Comparison of ENCODE assay signal across 24 mouse cellular contexts in genomic region chr8:40124402-40124801, GRCm38 (mm10).
A peak's percentile ranks its signal among the peaks of the same experiment; 100 is the strongest.
DNase-seq lines count a peak whose midpoint lies in the region; ATAC-seq and TF ChIP-seq lines count a peak whose summit lies in the region.
"Had no signal": no experiment of that assay in that cellular context is flagged by ENCODE, and none has a peak within 500 bp of the region (broad histone marks: within the 10 kb centered on the region; RNA-seq: fewer than 3 reads in every experiment).

No protein-coding gene starts in this region.

- H3K27ac ChIP-seq in heart, embryonic 13.5 days (replicated peaks): 0 out of 2 replicates have a peak overlapping the region, but pooled peaks have one; percentile 12
- H3K27ac ChIP-seq in heart, postnatal 0 days (ENCODE audit: low read depth): peak overlapping the region; percentile 38; the same call in 1 of the 2 replicates
- H3K27ac ChIP-seq: embryonic facial prominence, embryonic 10.5 days; embryonic facial prominence, embryonic 12.5 days; forebrain, embryonic 13.5 days; forebrain, embryonic 15.5 days had no signal

- 0 out of 2 replicates have a peak, but pooled peaks cover 3% of the 10 kb centered on the region for H3K9me3 ChIP-seq in heart, embryonic 13.5 days
- no peaks in the 10 kb centered on the region for H3K9me3 ChIP-seq in heart, postnatal 0 days (replicated peaks; ENCODE audit: control insufficient read depth, low read length)
- H3K9me3 ChIP-seq: embryonic facial prominence, embryonic 10.5 days; embryonic facial prominence, embryonic 12.5 days; forebrain, embryonic 13.5 days; forebrain, embryonic 15.5 days; G1E had no signal

- H3K36me3 ChIP-seq in heart, embryonic 13.5 days: no peaks in the 10 kb centered on the region
- H3K36me3 ChIP-seq in heart, postnatal 0 days (replicated peaks; ENCODE audit: control insufficient read depth, insufficient read depth, low read length): no peaks in the 10 kb centered on the region
- H3K36me3 ChIP-seq: embryonic facial prominence, embryonic 10.5 days; embryonic facial prominence, embryonic 12.5 days; forebrain, embryonic 15.5 days; G1E had no signal

- H3K27me3 ChIP-seq in heart, embryonic 13.5 days (replicated peaks): no peaks in the 10 kb centered on the region
- no peaks in the 10 kb centered on the region for H3K27me3 ChIP-seq in heart, postnatal 0 days (ENCODE audit: control insufficient read depth, insufficient read depth, low read length)
- H3K27me3 ChIP-seq: CH12.LX; embryonic facial prominence, embryonic 12.5 days; forebrain, embryonic 13.5 days; forebrain, embryonic 15.5 days had no signal

- no peak for ATAC-seq in heart, embryonic 13.5 days (ENCODE audit: extremely low read depth, insufficient number of reproducible peaks, low FRiP score, low TSS enrichment)
- ATAC-seq in heart, postnatal 0 days (ENCODE audit: insufficient read depth, low read depth): peak; percentile 77
- ATAC-seq: activated CD4-positive, CD25-positive, alpha-beta regulatory T cell, adult 4 months; CD4-positive, CD25-positive, alpha-beta regulatory T cell, adult 4 months; forebrain, embryonic 13.5 days; forebrain, embryonic 15.5 days; Patski had no signal

- intact Hi-C loops in heart, postnatal 36 days (cut with DNase I): no loop called here
- intact Hi-C loops in heart, postnatal 14 days (cut with DNase I): loop anchor here (10.0 kb wide), 1 partner anchor 120 kb away; no protein-coding TSS in a partner anchor

- peak; percentile 77; the same call in 1 of the 2 replicates for TF ChIP-seq EP300 in heart, postnatal 0 days (IDR thresholded peaks at IDR 0.05; ENCODE audit: low read depth)

- H3K4me3 ChIP-seq in heart, embryonic 13.5 days: no peak overlapping the region
- peak overlapping the region; percentile 13; the same call in 1 of the 2 replicates for H3K4me3 ChIP-seq in heart, postnatal 0 days (ENCODE audit: low read depth, low read length)
- H3K4me3 ChIP-seq: embryonic facial prominence, embryonic 10.5 days; embryonic facial prominence, embryonic 12.5 days; forebrain, embryonic 13.5 days; forebrain, embryonic 15.5 days had no signal

- whole genome bisulfite sequencing in heart, embryonic 13.5 days: 43% methylated on average over 3 of the region's 3 CpGs
- 38% methylated on average over 3 of the region's 3 CpGs for WGBS in heart, postnatal 0 days

- no peak overlapping the region for H3K4me2 ChIP-seq in heart, embryonic 13.5 days
- H3K4me2 ChIP-seq in heart, postnatal 0 days (ENCODE audit: low read depth, low read length): peak overlapping the region; percentile 21; the same call in 1 of the 2 replicates
- H3K4me2 ChIP-seq: embryonic facial prominence, embryonic 12.5 days; forebrain, embryonic 13.5 days; forebrain, embryonic 15.5 days had no signal

- DNase-seq in heart, adult 18-20 months: peak; percentile 8 to 15
- no peak for DNase-seq in heart, postnatal 36 days
- no peak for DNase-seq in heart, postnatal 14 days
- DNase-seq in heart, postnatal 0 days (ENCODE audit: low spot score): peak; percentile 17
- no peak for DNase-seq in heart, adult 8-10 months (ENCODE audit: low spot score)
- DNase-seq: adrenal gland, adult 8-10 months; adrenal gland, postnatal 14 days; adrenal gland, postnatal 36 days; B cell, adult 2 months; cerebellum, adult 11-12 months; cerebellum, adult 2 months; cerebellum, adult 9-10 months; cerebellum, postnatal 10 days; cerebellum, postnatal 25 days had no signal

- H3K9ac ChIP-seq in heart, embryonic 13.5 days: no peak overlapping the region
- H3K9ac ChIP-seq in heart, postnatal 0 days (replicated peaks; ENCODE audit: low read depth, low read length): no peak overlapping the region
- H3K9ac ChIP-seq: embryonic facial prominence, embryonic 12.5 days; forebrain, embryonic 13.5 days; forebrain, embryonic 15.5 days had no signal

- no peak for TF ChIP-seq CTCF in heart, postnatal 0 days (IDR thresholded peaks at IDR 0.05; ENCODE audit: low read depth)

- no peaks in the 10 kb centered on the region for H3K4me1 ChIP-seq in heart, embryonic 13.5 days
- H3K4me1 ChIP-seq in heart, postnatal 0 days (ENCODE audit: control insufficient read depth, insufficient read depth): 0 out of 2 replicates have a peak, but pooled peaks cover 3% of the 10 kb centered on the region
- H3K4me1 ChIP-seq: embryonic facial prominence, embryonic 10.5 days; embryonic facial prominence, embryonic 12.5 days; forebrain, embryonic 13.5 days; forebrain, embryonic 15.5 days had no signal

Comparison
In these comparisons a context has a peak if more than half of its experiments do, and no peak if none do; other contexts are left out.
1. DNase-seq: peak in heart, adult 18-20 months (2 of 2) and heart, postnatal 0 days (single experiment); none in heart, postnatal 36 days (0 of 2), heart, postnatal 14 days (0 of 2) and heart, adult 8-10 months (single experiment).